In the genomic region with DNA sequence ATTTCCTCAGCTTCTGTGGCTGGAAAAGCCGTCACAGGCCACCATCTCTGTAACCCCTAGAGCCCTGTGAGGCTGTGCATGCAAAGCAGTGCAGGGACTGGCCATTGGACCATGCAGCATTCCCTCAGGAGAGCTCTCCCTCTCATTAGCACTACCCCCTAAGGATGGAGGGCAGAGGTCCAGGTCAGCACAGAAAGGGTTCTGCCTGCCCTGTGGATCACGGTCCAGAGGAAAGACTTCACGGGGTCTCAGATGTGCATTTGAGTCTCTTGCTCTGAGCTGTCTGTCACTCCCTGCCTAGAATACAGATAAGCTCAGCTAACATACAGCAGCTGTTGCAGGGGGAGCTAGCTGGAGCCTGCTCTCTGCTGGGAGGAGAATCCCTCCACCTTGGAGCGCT, we compare ENCODE assay signal across 13 mouse cellular contexts.
DNase-seq lines count a peak whose midpoint lies in the region; ATAC-seq and TF ChIP-seq lines count a peak whose summit lies in the region.
"Had no signal": no experiment of that assay in that cellular context is flagged by ENCODE, and none has a peak within 500 bp of the region (broad histone marks: within the 10 kb centered on the region; RNA-seq: fewer than 3 reads in every experiment).

No protein-coding gene starts in this region.

- H3K9ac ChIP-seq in kidney, embryonic 16.5 days (replicated peaks; ENCODE audit: low read length), result no peak overlapping the region
- no peak overlapping the region for H3K9ac ChIP-seq in forebrain, embryonic 13.5 days
- no peak overlapping the region for H3K9ac ChIP-seq in hindbrain, embryonic 15.5 days
- H3K9ac ChIP-seq in neural tube, embryonic 14.5 days (replicated peaks; ENCODE audit: low read depth, low read length), result no peak overlapping the region
- H3K9ac ChIP-seq: embryonic facial prominence, embryonic 13.5 days; lung, embryonic 15.5 days had no signal

- H3K4me3 ChIP-seq in kidney, embryonic 16.5 days (ENCODE audit: low read length), result no peak overlapping the region
- no peak overlapping the region for H3K4me3 ChIP-seq in kidney, adult 2 months (ENCODE audit: insufficient read depth, low read depth, low read length)
- no peak overlapping the region for H3K4me3 ChIP-seq in forebrain, embryonic 13.5 days
- H3K4me3 ChIP-seq in hindbrain, embryonic 15.5 days, result no peak overlapping the region
- no peak overlapping the region for H3K4me3 ChIP-seq in neural tube, embryonic 14.5 days (ENCODE audit: low read depth, low read length)
- H3K4me3 ChIP-seq: embryonic facial prominence, embryonic 13.5 days; lung, embryonic 15.5 days had no signal

- peak; percentile 70; the same call in 1 of the 2 replicates for ATAC-seq in kidney, embryonic 16.5 days (ENCODE audit: low FRiP score, low TSS enrichment)
- ATAC-seq in forebrain, embryonic 13.5 days, result peak; percentile 53; the same call in 1 of the 2 replicates
- peak; percentile 61; the same call in 1 of the 2 replicates for ATAC-seq in hindbrain, embryonic 15.5 days (ENCODE audit: low FRiP score, low read depth)
- ATAC-seq in neural tube, embryonic 14.5 days (ENCODE audit: low read depth), result peak; percentile 34; the same call in 1 of the 2 replicates
- ATAC-seq in granulocyte monocyte progenitor cell, adult 5-6 weeks (replicated peaks; ENCODE audit: poor library complexity, severe bottlenecking), result no peak
- ATAC-seq in activated CD4-positive, CD25-positive, alpha-beta regulatory T cell, adult 4 months, result no peak

- no peaks in the 10 kb centered on the region for H3K27me3 ChIP-seq in kidney, embryonic 16.5 days (ENCODE audit: insufficient read depth, low read length)
- no peaks in the 10 kb centered on the region for H3K27me3 ChIP-seq in kidney, adult 2 months (replicated peaks; ENCODE audit: control insufficient read depth, insufficient read depth, low read length)
- H3K27me3 ChIP-seq in forebrain, embryonic 13.5 days, result peaks cover 10% of the 10 kb centered on the region; the same call in 1 of the 2 replicates
- no peaks in the 10 kb centered on the region for H3K27me3 ChIP-seq in hindbrain, embryonic 15.5 days
- no peaks in the 10 kb centered on the region for H3K27me3 ChIP-seq in neural tube, embryonic 14.5 days (ENCODE audit: control insufficient read depth, insufficient read depth, low read length)
- H3K27me3 ChIP-seq: embryonic facial prominence, embryonic 13.5 days; lung, embryonic 15.5 days had no signal

- intact Hi-C loops in left cerebral cortex, postnatal 25 days (cut with DNase I), result no loop called here

- H3K36me3 ChIP-seq in kidney, embryonic 16.5 days (ENCODE audit: insufficient read depth, low read length), result no peaks in the 10 kb centered on the region
- no peaks in the 10 kb centered on the region for H3K36me3 ChIP-seq in kidney, adult 2 months (ENCODE audit: control insufficient read depth, insufficient read depth, low read length)
- no peaks in the 10 kb centered on the region for H3K36me3 ChIP-seq in forebrain, embryonic 13.5 days (ENCODE audit: poor library complexity, severe bottlenecking)
- no peaks in the 10 kb centered on the region for H3K36me3 ChIP-seq in hindbrain, embryonic 15.5 days
- H3K36me3 ChIP-seq in neural tube, embryonic 14.5 days (ENCODE audit: control insufficient read depth, insufficient read depth, low read length), result no peaks in the 10 kb centered on the region
- H3K36me3 ChIP-seq: embryonic facial prominence, embryonic 13.5 days; lung, embryonic 15.5 days had no signal

- no peaks in the 10 kb centered on the region for H3K4me1 ChIP-seq in kidney, embryonic 16.5 days (ENCODE audit: insufficient read depth, low read length)
- no peaks in the 10 kb centered on the region for H3K4me1 ChIP-seq in kidney, adult 2 months (ENCODE audit: control insufficient read depth, insufficient read depth, low read length)
- peaks cover 12% of the 10 kb centered on the region; the same call in 1 of the 2 replicates for H3K4me1 ChIP-seq in forebrain, embryonic 13.5 days
- H3K4me1 ChIP-seq in hindbrain, embryonic 15.5 days (replicated peaks), result peaks cover 5% of the 10 kb centered on the region; the same call in 1 of the 2 replicates
- H3K4me1 ChIP-seq in neural tube, embryonic 14.5 days (ENCODE audit: control insufficient read depth, insufficient read depth, low read length), result no peaks in the 10 kb centered on the region
- H3K4me1 ChIP-seq: embryonic facial prominence, embryonic 13.5 days; lung, embryonic 15.5 days had no signal

- no peak overlapping the region for H3K27ac ChIP-seq in kidney, embryonic 16.5 days (ENCODE audit: low read length)
- no peak overlapping the region for H3K27ac ChIP-seq in kidney, adult 2 months (ENCODE audit: insufficient read depth, low read depth, low read length)
- no peak overlapping the region for H3K27ac ChIP-seq in forebrain, embryonic 13.5 days
- H3K27ac ChIP-seq in hindbrain, embryonic 15.5 days (replicated peaks), result no peak overlapping the region
- H3K27ac ChIP-seq in neural tube, embryonic 14.5 days (ENCODE audit: low read depth, low read length), result no peak overlapping the region
- H3K27ac ChIP-seq: embryonic facial prominence, embryonic 13.5 days; lung, embryonic 15.5 days had no signal

- no peak for DNase-seq in kidney, adult 2 months
- no peak for DNase-seq in left cerebral cortex, postnatal 25 days (ENCODE audit: low spot score in 2 of 2)
- DNase-seq: adrenal gland, postnatal 25 days; cerebellum, adult 11-12 months; kidney, adult 8-10 months had no signal

- TF ChIP-seq CTCF in kidney, adult 2 months (conservative IDR thresholded peaks at IDR 0.05; ENCODE audit: insufficient read depth, insufficient read length, low read depth, low read length), result no peak

- H3K4me2 ChIP-seq in kidney, embryonic 16.5 days (replicated peaks; ENCODE audit: low read depth, low read length), result no peak overlapping the region
- no peak overlapping the region for H3K4me2 ChIP-seq in forebrain, embryonic 13.5 days
- H3K4me2 ChIP-seq in hindbrain, embryonic 15.5 days, result no peak overlapping the region
- no peak overlapping the region for H3K4me2 ChIP-seq in neural tube, embryonic 14.5 days (ENCODE audit: low read depth, low read length)
- H3K4me2 ChIP-seq: embryonic facial prominence, embryonic 13.5 days; lung, embryonic 15.5 days had no signal

- TF ChIP-seq POLR2A in kidney, adult 2 months (IDR thresholded peaks at IDR 0.05; ENCODE audit: low read depth, low read length), result no peak

- 28% methylated on average over 4 of the region's 4 CpGs for WGBS in kidney, embryonic 16.5 days
- WGBS in kidney, adult 2 months, result 47% methylated on average over 4 of the region's 4 CpGs
- 38% methylated on average over 4 of the region's 4 CpGs for WGBS in forebrain, embryonic 13.5 days
- 23% methylated on average over 4 of the region's 4 CpGs for whole genome bisulfite sequencing in hindbrain, embryonic 15.5 days
- 50% methylated on average over 4 of the region's 4 CpGs for WGBS in neural tube, embryonic 14.5 days

- H3K9me3 ChIP-seq in kidney, embryonic 16.5 days (ENCODE audit: low read length), result no peaks in the 10 kb centered on the region
- no peaks in the 10 kb centered on the region for H3K9me3 ChIP-seq in forebrain, embryonic 13.5 days (replicated peaks)
- no peaks in the 10 kb centered on the region for H3K9me3 ChIP-seq in hindbrain, embryonic 15.5 days
- no peaks in the 10 kb centered on the region for H3K9me3 ChIP-seq in neural tube, embryonic 14.5 days (ENCODE audit: control insufficient read depth, low read length)
- H3K9me3 ChIP-seq: embryonic facial prominence, embryonic 13.5 days; lung, embryonic 15.5 days had no signal

Comparison
In these comparisons a context has a peak if more than half of its experiments do, and no peak if none do; other contexts are left out.
1. ATAC-seq: peak in kidney, embryonic 16.5 days (single experiment), forebrain, embryonic 13.5 days (single experiment), hindbrain, embryonic 15.5 days (single experiment) and neural tube, embryonic 14.5 days (single experiment); none in granulocyte monocyte progenitor cell, adult 5-6 weeks (single experiment) and activated CD4-positive, CD25-positive, alpha-beta regulatory T cell, adult 4 months (single experiment).